In genomic region chr11:117359870-117360269, GRCm38 (mm10) we compare ENCODE assay signal across 8 mouse cellular contexts.
A peak's percentile ranks its signal among the peaks of the same experiment; 100 is the strongest.
DNase-seq lines count a peak whose midpoint lies in the region; ATAC-seq lines count a peak whose summit lies in the region.

No protein-coding gene starts in this region.

- H3K9ac ChIP-seq in heart, embryonic 12.5 days: no peak overlapping the region

- H3K27ac ChIP-seq in heart, embryonic 12.5 days (ENCODE audit: poor library complexity, severe bottlenecking): no peak overlapping the region

- intact Hi-C loops in heart, postnatal 10 days (cut with DNase I): loop anchor here (2.0 kb wide), 3 partner anchors 93 to 287 kb away; no protein-coding TSS in a partner anchor
- intact Hi-C loops in left cerebral cortex, postnatal 10 days (cut with DNase I): loop anchor here (5.0 kb wide), 2 partner anchors 48 to 288 kb away; no protein-coding TSS in a partner anchor

- 63% methylated on average over 5 of the region's 5 CpGs for WGBS in heart, embryonic 12.5 days

- no peak overlapping the region for H3K4me3 ChIP-seq in heart, embryonic 12.5 days

- ATAC-seq in heart, embryonic 12.5 days (ENCODE audit: insufficient number of reproducible peaks, low FRiP score): no peak

- 0 out of 2 replicates have a peak, but pooled peaks cover 8% of the 10 kb centered on the region for H3K9me3 ChIP-seq in heart, embryonic 12.5 days (replicated peaks)

- peak; percentile 95 for DNase-seq in heart, adult 11 months
- DNase-seq in NIH3T3 (ENCODE audit: low read depth): peak; percentile 88
- DNase-seq in cerebellum, postnatal 36 days: peak; percentile 64 to 75
- peak; percentile 82 to 85 for DNase-seq in heart, postnatal 10 days
- peak; percentile 49 to 72 for DNase-seq in left cerebral cortex, postnatal 10 days (ENCODE audit: extremely low spot score in 1 of 2, low spot score in 2 of 2)
- peak; percentile 62 to 75 for DNase-seq in natural killer cell, adult 2 months (ENCODE audit: low spot score in 2 of 2)
- peak; percentile 89 for DNase-seq in testis, postnatal 10 days (ENCODE audit: low spot score)

- H3K36me3 ChIP-seq in heart, embryonic 12.5 days: peaks cover 70% of the 10 kb centered on the region

- no peaks in the 10 kb centered on the region for H3K4me1 ChIP-seq in heart, embryonic 12.5 days (replicated peaks)

- no peak overlapping the region for H3K4me2 ChIP-seq in heart, embryonic 12.5 days

- H3K27me3 ChIP-seq in heart, embryonic 12.5 days (replicated peaks): no peaks in the 10 kb centered on the region
